Mouse (Mus musculus) adrenal gland, adult 2 months (tissue): Measurements from ENCODE around the gene Heg1. TPM values are rescaled to one million over a fixed set of nuclear protein-coding genes. Genes with fewer than 3 reads are reported as not detected.

ENCODE experiments used
- DNase-seq: peaks from one replicate; pipeline ENCODE4 v3.0.0; 2021
- polyA plus RNA-seq: library from polyadenylated mRNA; depleted of rRNA; stranded (reverse); fragments of >200 nt; gene quantifications from 2 replicates; pipeline ENCODE4 v1.2.3, GENCODE M21; 2012
- total RNA-seq, 2 experiments: library from RNA; stranded (reverse); gene quantifications; 2 replicates each; pipeline ENCODE4 v1.2.3; 2021

Heg1 gene
- total and polyA plus RNA-seq, 3 experiments: 32.6 to 80.5 (median 51.5) TPM

GRCm38 (mm10) chr16:33769848-33770247 lies 85.7 kb downstream of the Heg1 start:
- no peak for DNase-seq

DNA sequence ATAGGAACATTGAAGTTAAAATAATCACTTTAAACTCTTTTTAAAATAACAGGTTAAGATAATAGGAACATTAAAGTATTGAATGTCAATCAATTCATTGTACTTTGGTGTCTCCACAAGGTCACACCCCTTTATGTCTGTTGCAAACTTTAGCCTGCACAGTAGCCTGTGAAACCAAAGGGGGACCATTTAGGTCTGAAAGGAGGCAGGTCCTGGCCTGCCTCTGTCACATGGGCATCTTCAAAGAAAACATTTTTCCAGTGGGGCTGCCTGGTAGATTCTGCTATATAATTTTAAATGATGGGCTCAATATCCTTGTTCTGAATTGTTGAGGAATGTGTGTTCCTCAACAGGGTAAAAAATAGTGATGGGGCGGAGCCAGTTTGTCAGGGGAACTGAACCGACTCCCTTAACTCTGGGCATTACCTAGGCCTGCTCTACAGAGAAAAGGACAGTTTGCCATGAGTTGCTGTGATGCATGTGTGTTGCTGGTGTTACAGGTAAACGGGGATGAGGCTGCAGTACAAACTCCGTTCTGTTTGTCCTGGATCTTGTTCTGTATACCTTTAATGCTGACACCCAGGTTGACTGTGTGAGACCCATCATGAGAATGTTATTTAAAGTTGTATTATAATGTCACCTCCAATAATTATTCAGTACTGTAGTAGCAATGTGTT lies 86.7 kb downstream of the Heg1 start:
- DNase-seq: no peak

DNA sequence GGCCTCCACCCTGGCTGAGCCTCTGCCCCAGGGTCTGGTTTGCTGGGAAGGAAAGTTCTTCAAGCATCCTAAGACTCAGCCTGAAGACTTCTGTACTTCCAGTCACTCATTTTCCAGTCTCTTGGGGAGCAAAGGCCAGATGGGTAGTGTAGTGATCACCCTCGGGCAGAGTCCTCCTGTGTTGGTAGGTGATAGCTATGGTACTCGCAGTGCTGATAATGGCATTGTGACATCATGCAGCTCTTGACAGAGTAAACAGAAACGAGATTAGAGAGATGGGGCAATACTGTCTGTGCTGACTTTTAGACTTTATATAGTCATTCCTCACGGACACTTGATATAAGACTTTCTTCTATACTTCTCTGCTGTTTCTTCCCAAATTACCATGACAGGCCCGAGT lies 88.6 kb downstream of the Heg1 start:
- no peak for DNase-seq

GRCm38 (mm10) chr16:33774972-33775371 lies 90.8 kb downstream of the Heg1 start:
- peak; percentile 61 for DNase-seq

GRCm38 (mm10) chr16:33775733-33776335 lies 91.7 kb downstream of the Heg1 start:
- DNase-seq: peak; percentile 54

- peak; percentile 23 for DNase-seq
Measured at GRCm38 (mm10) chr16:33776766-33777529, 92.8 kb downstream of the Heg1 start.

DNA sequence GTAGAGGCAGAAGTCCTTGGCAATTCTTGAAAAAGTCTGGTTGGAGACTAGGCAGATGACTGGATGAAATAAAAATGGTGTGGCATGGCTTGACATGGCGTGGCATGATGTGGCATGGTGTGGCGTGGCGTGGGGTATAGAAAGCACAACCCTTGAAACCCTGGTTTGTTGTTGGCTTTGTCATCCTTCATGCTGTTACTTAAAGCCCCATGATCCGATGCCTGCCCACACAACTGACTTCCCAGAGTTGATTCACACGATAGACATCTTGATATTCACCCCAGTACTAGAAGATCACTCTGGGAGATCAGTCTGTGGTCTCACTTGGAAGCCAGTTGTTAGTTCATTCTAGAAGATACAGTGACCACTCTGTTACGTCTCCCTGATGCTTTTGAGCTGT lies 93.4 kb downstream of the Heg1 start:
- DNase-seq: no peak

DNA sequence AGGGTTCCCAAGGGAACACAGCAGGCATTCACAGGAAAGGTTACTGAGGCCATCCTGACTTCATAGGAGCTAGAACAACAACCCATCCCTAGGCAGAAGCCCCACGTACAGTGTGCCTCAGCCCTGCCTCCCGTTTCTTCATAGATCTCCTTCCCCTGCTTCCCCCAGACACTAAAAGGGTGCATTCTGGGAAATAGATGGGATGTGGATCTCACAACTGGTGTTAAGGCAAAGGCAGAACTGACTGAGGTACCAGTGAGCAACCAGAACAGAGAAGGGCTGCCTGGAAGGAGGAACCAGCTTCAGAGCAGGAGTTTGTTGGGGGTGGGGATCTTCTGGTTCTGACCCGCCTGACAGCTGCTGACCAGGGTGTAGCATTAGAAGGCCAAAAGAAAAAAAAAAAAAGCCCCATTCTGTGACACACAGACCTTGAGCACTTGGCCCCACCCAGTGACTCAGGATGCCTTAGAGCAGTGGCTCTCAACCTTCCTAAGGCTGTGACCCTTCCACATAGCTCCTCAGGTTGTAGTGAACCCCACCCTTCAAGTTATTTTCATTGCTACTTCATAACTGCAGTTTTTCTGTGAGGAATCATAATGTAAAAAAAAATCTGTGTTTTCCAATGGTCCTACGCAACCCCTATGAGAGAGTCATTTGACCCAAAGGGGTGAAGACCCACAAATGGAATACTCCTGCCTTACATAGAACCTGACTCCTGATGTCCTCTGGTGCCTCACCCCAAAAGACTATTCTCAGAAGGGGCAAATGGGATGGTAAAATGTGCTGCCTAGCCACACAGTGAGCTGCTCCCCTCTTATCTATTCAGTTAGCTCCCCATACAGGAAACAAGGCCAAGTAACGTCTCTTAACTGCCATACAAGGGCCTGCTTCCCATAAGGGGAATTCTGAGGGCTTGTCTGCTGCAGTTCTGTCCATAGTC lies 97.9 kb downstream of the Heg1 start:
- DNase-seq: peak; percentile 82

DNA sequence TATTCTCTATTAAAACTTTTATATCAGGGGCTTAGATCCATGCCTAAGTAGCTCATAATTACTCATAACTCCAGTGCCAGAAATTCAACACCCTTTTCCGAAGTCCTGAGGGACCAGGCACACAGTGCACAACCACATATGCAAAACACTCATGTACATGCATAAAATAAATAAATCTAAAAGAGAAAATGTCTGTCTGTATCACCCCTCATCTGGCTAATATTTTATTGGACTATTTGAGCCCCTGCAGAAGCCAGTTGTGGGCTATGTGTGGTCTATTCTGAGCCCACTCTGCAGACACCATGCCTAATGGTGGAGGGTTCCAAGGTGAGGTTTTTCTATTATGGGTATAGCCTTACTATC lies 98.5 kb downstream of the Heg1 start:
- no peak for DNase-seq

GRCm38 (mm10) chr16:33784547-33784946 lies 100.4 kb downstream of the Heg1 start:
- no peak for DNase-seq

GRCm38 (mm10) chr16:33785092-33785704 lies 101.0 kb downstream of the Heg1 start:
- no peak for DNase-seq

- no peak for DNase-seq
Measured at GRCm38 (mm10) chr16:33786657-33787390, 102.7 kb downstream of the Heg1 start.

- DNase-seq: no peak
Measured at GRCm38 (mm10) chr16:33793846-33794791, 109.9 kb downstream of the Heg1 start, which contains the start of gene Muc13. TSS of gene Muc13 (plus strand) at chr16:33794037.

DNA sequence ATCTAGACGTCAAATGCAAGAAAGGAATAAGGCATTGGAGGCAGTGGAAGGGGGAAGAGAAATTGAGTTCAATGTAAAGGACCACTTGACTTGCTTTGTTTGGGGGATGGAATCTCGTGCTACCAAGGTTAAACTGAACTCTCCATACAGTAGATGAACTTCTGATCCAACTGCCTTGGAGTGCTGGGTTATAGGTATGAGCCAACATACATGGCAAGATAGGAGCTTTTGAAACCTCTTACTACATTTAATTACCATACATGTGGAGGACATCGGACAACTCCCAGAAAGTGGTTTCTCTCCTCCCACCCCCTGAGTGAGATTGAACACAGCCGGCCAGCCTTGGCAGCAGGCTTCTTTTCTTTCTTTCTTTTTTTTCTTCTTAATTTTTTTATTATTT lies 110.9 kb downstream of the Heg1 start:
- DNase-seq: no peak

GRCm38 (mm10) chr16:33795887-33796286 lies 111.7 kb downstream of the Heg1 start:
- no peak for DNase-seq

GRCm38 (mm10) chr16:33796756-33797155 lies 112.6 kb downstream of the Heg1 start:
- DNase-seq: no peak

DNA sequence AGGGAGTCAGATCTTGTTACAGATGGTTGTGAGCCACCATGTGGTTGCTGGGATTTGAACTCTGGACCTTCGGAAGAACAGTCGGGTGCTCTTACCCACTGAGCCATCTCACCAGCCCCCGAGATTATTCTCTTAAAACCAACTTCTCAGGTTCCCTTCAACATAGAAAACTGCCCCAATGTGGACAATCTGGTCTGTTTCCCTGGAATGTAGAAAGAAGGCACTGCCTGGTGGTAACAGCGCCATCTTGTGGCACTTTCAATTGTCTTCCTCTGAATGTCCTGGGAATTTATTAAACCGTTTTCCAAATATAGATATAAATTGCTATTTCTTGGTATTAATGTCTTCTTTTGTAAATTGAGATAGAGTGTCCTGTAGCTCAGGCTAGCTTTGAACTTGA lies 113.7 kb downstream of the Heg1 start:
- peak; percentile 43 for DNase-seq

GRCm38 (mm10) chr16:33810002-33810401 lies 125.8 kb downstream of the Heg1 start:
- no peak for DNase-seq

GRCm38 (mm10) chr16:33818413-33819165 lies 134.4 kb downstream of the Heg1 start:
- no peak for DNase-seq
